Mouse (Mus musculus): ENCODE results near the gene Uba7.
A peak's percentile ranks its signal among the peaks of the same experiment; 100 is the strongest.

The Uba7 gene

GRCm38 (mm10) chr9:107961881-107962280, 13.4 kb upstream of the Uba7 start:
- DNase-seq (ENCODE audit: low spot score), result no peak

- DNase-seq (ENCODE audit: low spot score), result no peak
Observed at GRCm38 (mm10) chr9:107962916-107963315, 12.4 kb upstream of the Uba7 start.

GRCm38 (mm10) chr9:107963700-107964099, 11.6 kb upstream of the Uba7 start:
- DNase-seq (ENCODE audit: low spot score), result no peak

GRCm38 (mm10) chr9:107964681-107965080, 10.6 kb upstream of the Uba7 start:
- DNase-seq (ENCODE audit: low spot score), result no peak

- no peak for DNase-seq (ENCODE audit: low spot score)
Observed at GRCm38 (mm10) chr9:107966676-107967075, 8.6 kb upstream of the Uba7 start.

GRCm38 (mm10) chr9:107967437-107967836, 7.9 kb upstream of the Uba7 start:
- DNase-seq (ENCODE audit: low spot score), result no peak

GRCm38 (mm10) chr9:107968531-107968930, 6.8 kb upstream of the Uba7 start:
- DNase-seq (ENCODE audit: low spot score), result no peak

GRCm38 (mm10) chr9:107970311-107970710, 5.0 kb upstream of the Uba7 start:
- DNase-seq (ENCODE audit: low spot score), result no peak

GRCm38 (mm10) chr9:107971690-107972541, 3.4 kb upstream of the Uba7 start:
- DNase-seq (ENCODE audit: low spot score), result no peak

- DNase-seq (ENCODE audit: low spot score), result no peak
Observed at GRCm38 (mm10) chr9:107974491-107975171, 674 bp upstream of the Uba7 start.

GRCm38 (mm10) chr9:107978815-107979214, 3.5 kb downstream of the Uba7 start:
- no peak for DNase-seq (ENCODE audit: low spot score)

GRCm38 (mm10) chr9:107981684-107982605, 6.6 kb downstream of the Uba7 start:
- no peak for DNase-seq (ENCODE audit: low spot score)

GRCm38 (mm10) chr9:107982681-107983346, 7.5 kb downstream of the Uba7 start, which contains the start of gene Gm20661:
Gene Gm20661 (plus strand): TSS chr9:107983058.
- no peak for DNase-seq (ENCODE audit: low spot score)

GRCm38 (mm10) chr9:107983421-107983890, 8.2 kb downstream of the Uba7 start:
- peak; percentile 62 for DNase-seq (ENCODE audit: low spot score)

- no peak for DNase-seq (ENCODE audit: low spot score)
Observed at GRCm38 (mm10) chr9:107984052-107984753, 8.9 kb downstream of the Uba7 start.

GRCm38 (mm10) chr9:107984754-107985055, 9.4 kb downstream of the Uba7 start:
- no peak for DNase-seq (ENCODE audit: low spot score)

GRCm38 (mm10) chr9:107985131-107986119, 10.1 kb downstream of the Uba7 start, which contains the start of gene Inka1:
Gene Inka1 (minus strand): TSS chr9:107985879.
- DNase-seq (ENCODE audit: low spot score), result peak; percentile 79

GRCm38 (mm10) chr9:107986376-107986775, 11.1 kb downstream of the Uba7 start:
- peak; percentile 76 for DNase-seq (ENCODE audit: low spot score)

GRCm38 (mm10) chr9:107987950-107988349, 12.6 kb downstream of the Uba7 start:
- DNase-seq (ENCODE audit: low spot score), result no peak

GRCm38 (mm10) chr9:107992197-107992596, 16.9 kb downstream of the Uba7 start, which contains the start of gene Cdhr4:
Gene Cdhr4 (plus strand): TSS chr9:107992497.
- no peak for DNase-seq (ENCODE audit: low spot score)
